Comparison of ENCODE assay signal across 8 mouse cellular contexts in genomic region chr6:28980219-28980618, GRCm38 (mm10).
DNase-seq lines count a peak whose midpoint lies in the region; ATAC-seq and TF ChIP-seq lines count a peak whose summit lies in the region.

No protein-coding gene starts in this region.

- H3K9ac ChIP-seq in heart, adult 2 months (ENCODE audit: low read depth, low read length), result no peak overlapping the region
- H3K9ac ChIP-seq in forebrain, embryonic 15.5 days (replicated peaks), result peak overlapping the region; percentile 82
- H3K9ac ChIP-seq in limb, embryonic 14.5 days (ENCODE audit: low read depth, low read length, severe bottlenecking), result no peak overlapping the region

- no peak for DNase-seq in heart, embryonic 10.5 days (ENCODE audit: low spot score)
- no peak for DNase-seq in heart, adult 2 months
- peak; percentile 73 for DNase-seq in brain, embryonic 14.5 days (ENCODE audit: low read depth)
- DNase-seq in limb, embryonic 14.5 days (ENCODE audit: low spot score), result no peak
- no peak for DNase-seq in layer of hippocampus, adult 9-11 months
- DNase-seq in thymus, postnatal 25 days, result no peak

- no peak for TF ChIP-seq CTCF in heart, adult 2 months (IDR thresholded peaks at IDR 0.05)
- no peak for TF ChIP-seq CTCF in brain, embryonic 14.5 days (IDR thresholded peaks at IDR 0.05; ENCODE audit: borderline replicate concordance, extremely low read depth, insufficient read depth, insufficient read length)

- 1% methylated on average over 14 of the region's 14 CpGs for WGBS in heart, embryonic 10.5 days
- 9% methylated on average over 14 of the region's 14 CpGs for WGBS in heart, adult 2 months
- WGBS in forebrain, embryonic 15.5 days, result 3% methylated on average over 14 of the region's 14 CpGs
- 2% methylated on average over 13 of the region's 14 CpGs for WGBS in limb, embryonic 14.5 days

- TF ChIP-seq EP300 in heart, adult 2 months (IDR thresholded peaks at IDR 0.05; ENCODE audit: insufficient read depth, low read depth, low read length), result no peak

- H3K4me3 ChIP-seq in heart, embryonic 10.5 days, result peak overlapping the region; percentile 60
- no peak overlapping the region for H3K4me3 ChIP-seq in heart, adult 2 months
- H3K4me3 ChIP-seq in forebrain, embryonic 15.5 days, result peak overlapping the region; percentile 63
- peak overlapping the region; percentile 40 for H3K4me3 ChIP-seq in limb, embryonic 14.5 days (replicated peaks; ENCODE audit: low read length)

- H3K36me3 ChIP-seq in heart, embryonic 10.5 days, result no peaks in the 10 kb centered on the region
- no peaks in the 10 kb centered on the region for H3K36me3 ChIP-seq in heart, adult 2 months (ENCODE audit: control insufficient read depth, insufficient read depth, low read length)
- H3K36me3 ChIP-seq in forebrain, embryonic 15.5 days, result no peaks in the 10 kb centered on the region
- no peaks in the 10 kb centered on the region for H3K36me3 ChIP-seq in limb, embryonic 14.5 days (ENCODE audit: control insufficient read depth, insufficient read depth, low read length)

- H3K27me3 ChIP-seq in heart, embryonic 10.5 days (ENCODE audit: insufficient read depth, poor library complexity, severe bottlenecking), result peaks cover 76% of the 10 kb centered on the region
- peaks cover 2% of the 10 kb centered on the region; the same call in 1 of the 2 replicates for H3K27me3 ChIP-seq in heart, adult 2 months (ENCODE audit: control insufficient read depth, insufficient read depth, low read length)
- peaks cover 13% of the 10 kb centered on the region for H3K27me3 ChIP-seq in forebrain, embryonic 15.5 days
- H3K27me3 ChIP-seq in limb, embryonic 14.5 days (ENCODE audit: control insufficient read depth, insufficient read depth, low read length), result peaks cover 35% of the 10 kb centered on the region

- H3K4me2 ChIP-seq in forebrain, embryonic 15.5 days (replicated peaks), result peak overlapping the region; percentile 89
- H3K4me2 ChIP-seq in limb, embryonic 14.5 days (replicated peaks; ENCODE audit: low read depth, low read length, severe bottlenecking), result peak overlapping the region; percentile 72; the same call in 1 of the 2 replicates

- TF ChIP-seq POLR2A in heart, adult 2 months (IDR thresholded peaks at IDR 0.05; ENCODE audit: insufficient read depth, low read depth, low read length), result no peak
- TF ChIP-seq POLR2A in brain, embryonic 14.5 days (IDR thresholded peaks at IDR 0.05; ENCODE audit: borderline replicate concordance, extremely low read depth, insufficient read depth, insufficient read length, poor library complexity, severe bottlenecking), result no peak
- no peak for TF ChIP-seq POLR2A in limb, embryonic 14.5 days (IDR thresholded peaks at IDR 0.05; ENCODE audit: borderline replicate concordance, extremely low read depth, insufficient read depth, insufficient read length)

- H3K27ac ChIP-seq in heart, embryonic 10.5 days, result no peak overlapping the region
- H3K27ac ChIP-seq in heart, adult 2 months, result no peak overlapping the region
- peak overlapping the region; percentile 86; the same call in 1 of the 2 replicates for H3K27ac ChIP-seq in forebrain, embryonic 15.5 days (replicated peaks)
- H3K27ac ChIP-seq in limb, embryonic 14.5 days (replicated peaks; ENCODE audit: low read depth, low read length), result no peak overlapping the region

- intact Hi-C loops in heart, adult 2 months (cut with DNase I), result no loop called here

- H3K4me1 ChIP-seq in heart, embryonic 10.5 days, result peaks cover 17% of the 10 kb centered on the region
- H3K4me1 ChIP-seq in heart, adult 2 months (ENCODE audit: control insufficient read depth, insufficient read depth, low read length), result 0 out of 2 replicates have a peak, but pooled peaks cover 2% of the 10 kb centered on the region
- peaks cover 23% of the 10 kb centered on the region for H3K4me1 ChIP-seq in forebrain, embryonic 15.5 days
- peaks cover 6% of the 10 kb centered on the region for H3K4me1 ChIP-seq in limb, embryonic 14.5 days (ENCODE audit: control insufficient read depth, insufficient read depth, low read length)

- ATAC-seq in forebrain, embryonic 15.5 days (replicated peaks), result peak; percentile 49
- no peak for ATAC-seq in limb, embryonic 14.5 days (ENCODE audit: low FRiP score, low read depth)
- ATAC-seq in megakaryocyte, adult 5-6 weeks (ENCODE audit: poor library complexity, severe bottlenecking), result no peak

- H3K9me3 ChIP-seq in heart, embryonic 10.5 days, result no peaks in the 10 kb centered on the region
- no peaks in the 10 kb centered on the region for H3K9me3 ChIP-seq in forebrain, embryonic 15.5 days
- H3K9me3 ChIP-seq in limb, embryonic 14.5 days (ENCODE audit: control insufficient read depth, low read length), result no peaks in the 10 kb centered on the region

- no peaks in the 10 kb centered on the region for H3K79me2 ChIP-seq in heart, adult 2 months (replicated peaks; ENCODE audit: control insufficient read depth, insufficient read depth, low read length)
